In the genomic region with DNA sequence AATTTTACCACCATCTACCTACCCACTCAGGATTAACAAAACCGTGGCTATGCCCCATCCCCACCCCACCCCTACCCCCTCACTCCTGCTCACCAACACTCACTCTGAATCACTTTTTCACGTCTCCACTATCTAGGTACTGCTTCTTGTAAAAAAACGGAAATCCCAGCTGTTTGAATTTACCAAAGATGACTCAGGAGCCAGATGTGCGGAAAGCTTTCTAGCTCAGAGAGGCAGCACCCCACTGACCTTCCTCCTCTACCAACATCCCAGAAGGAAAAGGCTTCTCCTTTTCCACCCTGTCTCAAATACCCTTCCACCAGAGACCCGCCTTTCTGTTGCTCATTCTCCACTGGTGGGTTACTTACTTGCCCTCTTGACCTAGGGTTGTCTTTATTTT, we compare ENCODE assay signal across 25 mouse cellular contexts. TPM values are rescaled to one million over a fixed set of nuclear protein-coding genes. Genes with fewer than 3 reads are reported as not detected.
DNase-seq lines count a peak whose midpoint lies in the region; ATAC-seq and TF ChIP-seq lines count a peak whose summit lies in the region.
"Had no signal": no experiment of that assay in that cellular context is flagged by ENCODE, and none has a peak within 500 bp of the region (broad histone marks: within the 10 kb centered on the region; RNA-seq: fewer than 3 reads in every experiment).

No protein-coding gene starts in this region.

- no peaks in the 10 kb centered on the region for H3K27me3 ChIP-seq in forebrain, embryonic 11.5 days (ENCODE audit: control insufficient read depth, insufficient read depth, low read length)
- H3K27me3 ChIP-seq in forebrain, postnatal 0 days (ENCODE audit: insufficient read depth, low read length): no peaks in the 10 kb centered on the region
- H3K27me3 ChIP-seq in myocyte (ENCODE audit: control insufficient read depth, insufficient read depth, insufficient read length): no peaks in the 10 kb centered on the region
- H3K27me3 ChIP-seq: CH12.LX; embryonic facial prominence, embryonic 13.5 days; embryonic facial prominence, embryonic 15.5 days; forebrain, embryonic 13.5 days; forebrain, embryonic 15.5 days had no signal

- H3K9ac ChIP-seq in forebrain, embryonic 11.5 days (ENCODE audit: low read length): no peak overlapping the region
- no peak overlapping the region for H3K9ac ChIP-seq in forebrain, postnatal 0 days
- H3K9ac ChIP-seq: embryonic facial prominence, embryonic 13.5 days; embryonic facial prominence, embryonic 15.5 days; forebrain, embryonic 13.5 days; forebrain, embryonic 15.5 days had no signal

- no peaks in the 10 kb centered on the region for H3K79me2 ChIP-seq in myocyte (ENCODE audit: control insufficient read depth, insufficient read depth)

- no peak overlapping the region for H3K4me3 ChIP-seq in forebrain, embryonic 11.5 days (ENCODE audit: low read depth, low read length)
- H3K4me3 ChIP-seq in forebrain, postnatal 0 days (ENCODE audit: low read depth, low read length): no peak overlapping the region
- no peak overlapping the region for H3K4me3 ChIP-seq in myocyte
- H3K4me3 ChIP-seq: embryonic facial prominence, embryonic 13.5 days; embryonic facial prominence, embryonic 15.5 days; erythroblast, embryonic 14.5 days; forebrain, embryonic 10.5 days; forebrain, embryonic 13.5 days; forebrain, embryonic 15.5 days had no signal

- ATAC-seq in forebrain, embryonic 11.5 days (replicated peaks; ENCODE audit: low FRiP score): no peak
- no peak for ATAC-seq in forebrain, postnatal 0 days
- ATAC-seq: CD4-positive, CD25-positive, alpha-beta regulatory T cell, adult 4 months; forebrain, embryonic 13.5 days; forebrain, embryonic 15.5 days had no signal

- WGBS in forebrain, embryonic 11.5 days: 74% methylated on average over 5 of the region's 5 CpGs
- WGBS in forebrain, postnatal 0 days: 75% methylated on average over 5 of the region's 5 CpGs

- TF ChIP-seq CTCF in forebrain, postnatal 0 days (IDR thresholded peaks at IDR 0.05; ENCODE audit: low read depth): no peak

- H3K36me3 ChIP-seq in forebrain, embryonic 11.5 days (ENCODE audit: control insufficient read depth, insufficient read depth, low read length): no peaks in the 10 kb centered on the region
- H3K36me3 ChIP-seq in forebrain, postnatal 0 days (ENCODE audit: insufficient read depth): no peaks in the 10 kb centered on the region
- H3K36me3 ChIP-seq in myocyte (ENCODE audit: control insufficient read depth, insufficient read depth): no peaks in the 10 kb centered on the region
- H3K36me3 ChIP-seq: embryonic facial prominence, embryonic 13.5 days; embryonic facial prominence, embryonic 15.5 days; forebrain, embryonic 10.5 days; forebrain, embryonic 15.5 days; G1E had no signal

- intact Hi-C loops in heart, postnatal 36 days (cut with DNase I): no loop called here

- H3K9me3 ChIP-seq in forebrain, embryonic 11.5 days (ENCODE audit: control insufficient read depth, low read length): no peaks in the 10 kb centered on the region
- H3K9me3 ChIP-seq in forebrain, postnatal 0 days (ENCODE audit: low read length): no peaks in the 10 kb centered on the region
- H3K9me3 ChIP-seq: embryonic facial prominence, embryonic 13.5 days; embryonic facial prominence, embryonic 15.5 days; forebrain, embryonic 10.5 days; forebrain, embryonic 13.5 days; forebrain, embryonic 15.5 days had no signal

- no peak overlapping the region for H3ac ChIP-seq in myocyte (ENCODE audit: control insufficient read depth, insufficient read length)

- DNase-seq in forebrain, embryonic 11.5 days (ENCODE audit: low spot score): peak; percentile 28
- DNase-seq in forebrain, postnatal 0 days: no peak
- DNase-seq in NIH3T3 (ENCODE audit: low read depth): peak; percentile 68
- no peak for DNase-seq in heart, adult 11 months
- DNase-seq in heart, postnatal 36 days: no peak
- DNase-seq: adrenal gland, adult 2 months; adrenal gland, postnatal 10 days; adrenal gland, postnatal 25 days; cerebellum, adult 11 months; cerebellum, adult 18-20 months; cerebellum, adult 8-10 months; cerebellum, adult 9-11 months; cerebellum, postnatal 14 days; cerebellum, postnatal 36 days; embryo, embryonic 11 days had no signal

- TF ChIP-seq POLR2A in myocyte (IDR thresholded peaks at IDR 0.05; ENCODE audit: insufficient read length, low read depth): no peak

- H3K27ac ChIP-seq in forebrain, embryonic 11.5 days (ENCODE audit: low read depth, low read length): no peak overlapping the region
- H3K27ac ChIP-seq in forebrain, postnatal 0 days (ENCODE audit: low read depth, low read length): no peak overlapping the region
- H3K27ac ChIP-seq: embryonic facial prominence, embryonic 13.5 days; embryonic facial prominence, embryonic 15.5 days; forebrain, embryonic 10.5 days; forebrain, embryonic 13.5 days; forebrain, embryonic 15.5 days had no signal

- no peaks in the 10 kb centered on the region for H3K4me1 ChIP-seq in forebrain, embryonic 11.5 days (replicated peaks; ENCODE audit: control insufficient read depth, insufficient read depth, low read length)
- no peaks in the 10 kb centered on the region for H3K4me1 ChIP-seq in forebrain, postnatal 0 days (ENCODE audit: insufficient read depth)
- H3K4me1 ChIP-seq: embryonic facial prominence, embryonic 13.5 days; embryonic facial prominence, embryonic 15.5 days; forebrain, embryonic 10.5 days; forebrain, embryonic 13.5 days; forebrain, embryonic 15.5 days had no signal

- no peak overlapping the region for H3K4me2 ChIP-seq in forebrain, embryonic 11.5 days (ENCODE audit: low read depth, low read length, severe bottlenecking)
- no peak overlapping the region for H3K4me2 ChIP-seq in forebrain, postnatal 0 days (ENCODE audit: low read depth)
- peak overlapping the region; percentile 24 for H3K4me2 ChIP-seq in myocyte (ENCODE audit: low read depth)
- H3K4me2 ChIP-seq: embryonic facial prominence, embryonic 13.5 days; embryonic facial prominence, embryonic 15.5 days; forebrain, embryonic 13.5 days; forebrain, embryonic 15.5 days had no signal

TF ChIP-seq in myocyte, 11 proteins besides CTCF, POLR2A, EP300 and RAD21:
- TF ChIP-seq CEBPB (IDR thresholded peaks at IDR 0.05; ENCODE audit: insufficient read depth, poor library complexity, severe bottlenecking) (no peak), TCF3 (IDR thresholded peaks at IDR 0.05; ENCODE audit: insufficient read length, low read depth) (no peak), POLR2AphosphoS2 (IDR thresholded peaks at IDR 0.05; ENCODE audit: insufficient read length, low read depth) (no peak), MAX (IDR thresholded peaks at IDR 0.05; ENCODE audit: low read depth) (no peak), TCF12 (IDR thresholded peaks at IDR 0.05; ENCODE audit: insufficient read depth, poor library complexity, severe bottlenecking) (no peak), E2F4 (IDR thresholded peaks at IDR 0.05; ENCODE audit: insufficient read depth) (no peak), MYOG (IDR thresholded peaks at IDR 0.05; ENCODE audit: control insufficient read depth in 1 of 3, insufficient read depth in 1 of 3, insufficient read length in 2 of 3, low read depth in 2 of 3) (no peak), MYOD1 (IDR thresholded peaks at IDR 0.05; ENCODE audit: control insufficient read depth in 1 of 3, insufficient read length in 2 of 3, low read depth in 2 of 3) (no peak), REST (IDR thresholded peaks at IDR 0.05; ENCODE audit: insufficient read depth, insufficient read length) (no peak), SRF (IDR thresholded peaks at IDR 0.05; ENCODE audit: control insufficient read depth, insufficient read length, low read depth) (no peak), USF1 (IDR thresholded peaks at IDR 0.05; ENCODE audit: low read depth) (no peak)

RNA-seq across cellular contexts. Expression of a gene that starts 53.0 kb away (rescaled TPM):
- polyA plus RNA-seq in forebrain, embryonic 11.5 days (2014; fragmentation: Nextera tagmentation; extraction: Ambion mirVana): 1.5 and 3.1 TPM in 2 replicates
- total RNA-seq in forebrain, postnatal 0 days (2014; rRNA removed): 10.7 and 14.7 TPM in 2 replicates
- polyA plus RNA-seq in forebrain, postnatal 0 days (2015; fragmentation: Nextera tagmentation; extraction: Ambion mirVana): 8.7 and 11.0 TPM in 2 replicates
- 4.1 TPM for polyA plus RNA-seq in myocyte (2012; fragmentation: generic; extraction: Trizol)
- 10 to 100 TPM; 30.4 to 32.3 TPM for total RNA-seq in heart, postnatal 36 days (2021)
- polyA plus RNA-seq: erythroblast, embryonic 14.5 days; G1E had no signal

Comparison
In these comparisons a context has a peak if more than half of its experiments do, and no peak if none do; other contexts are left out.
1. DNase-seq: peak in forebrain, embryonic 11.5 days (single experiment) and NIH3T3 (single experiment); none in forebrain, postnatal 0 days (single experiment), heart, adult 11 months (single experiment) and heart, postnatal 36 days (0 of 2).